Mouse (Mus musculus) spleen, adult 2 months (tissue): ENCODE measurements at regions not wholly inside any gene's neighbourhood (a gene's known extent, or its start where the extent isn't known, plus 50 kb on each side); places are given as distances from the start of the nearest gene placed in this dataset.

Experiments
- CTCF ChIP-seq: fragments of 200-500 bp; IDR thresholded peaks from 2 replicates; pipeline ENCODE4 v1.5.1; 2011; ENCODE audit warnings: mild to moderate bottlenecking, inconsistent platforms; ENCODE audit not compliant: insufficient read depth, insufficient read length, insufficient replicate concordance; ENCODE audit errors: extremely low read depth
- POLR2A ChIP-seq: fragments of 200-500 bp; IDR thresholded peaks from 2 replicates; pipeline ENCODE4 v1.6.1; 2011; ENCODE audit warnings: low read depth, low read length, inconsistent platforms

DNA sequence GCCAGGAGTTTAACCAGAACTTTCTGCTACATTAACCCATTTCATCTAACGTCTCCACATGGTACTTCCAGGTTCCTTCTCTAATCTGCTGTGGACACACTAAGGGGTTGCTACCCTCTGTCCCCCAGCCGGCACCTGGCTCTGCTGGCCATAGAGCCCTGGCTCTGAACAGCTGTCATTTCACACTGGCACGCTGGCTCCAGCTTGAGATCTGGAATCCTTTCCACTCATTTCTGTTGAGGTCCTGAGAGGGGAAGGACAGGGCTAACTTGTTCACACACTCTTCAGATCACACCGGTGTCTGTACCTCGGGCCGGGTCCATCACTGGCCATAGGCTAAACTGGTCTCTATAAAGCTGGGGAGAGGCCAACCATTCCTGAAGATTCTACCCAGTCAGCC, 226.6 kb upstream of the Zfp637 start:
- no peak for TF ChIP-seq CTCF
- no peak for TF ChIP-seq POLR2A
